Mouse (Mus musculus): ENCODE results near the gene Samd3. TPM values are rescaled to one million over a fixed set of nuclear protein-coding genes. Genes with fewer than 3 reads are reported as not detected.

Gene Samd3
- polyA plus RNA-seq, 1 experiment from 2014 or later, result not detected

GRCm38 (mm10) chr10:26303485-26303884, 74.0 kb downstream of the Samd3 start:
- no peak for ATAC-seq (ENCODE audit: insufficient read depth)

GRCm38 (mm10) chr10:26314327-26314726, 84.8 kb downstream of the Samd3 start:
- Histone ChIP-seq H3K4me2 (no peak overlapping the region), H3K9ac (no peak overlapping the region), H3K27me3 (no peaks in the 10 kb centered on the region), H3K4me3 (replicated peaks) (no peak overlapping the region), H3K27ac (replicated peaks) (no peak overlapping the region), H3K4me1 (replicated peaks) (no peaks in the 10 kb centered on the region), H3K9me3 (replicated peaks) (no peaks in the 10 kb centered on the region), H3K36me3 (replicated peaks) (no peaks in the 10 kb centered on the region)
- WGBS (ENCODE audit: insufficient replicate concordance), result 80% methylated on average over 15 of the region's 15 CpGs
- ATAC-seq (ENCODE audit: insufficient read depth), result no peak

More at GRCm38 (mm10) chr10:26303485-26303884, 74.0 kb downstream of the Samd3 start:
- no peaks in the 10 kb centered on the region for H3K36me3 ChIP-seq (replicated peaks)
- no peak overlapping the region for H3K27ac ChIP-seq (replicated peaks)
- H3K27me3 ChIP-seq, result no peaks in the 10 kb centered on the region
- WGBS (ENCODE audit: insufficient replicate concordance), result 83% methylated on average over 6 of the region's 6 CpGs
- H3K4me3 ChIP-seq (replicated peaks), result no peak overlapping the region
- no peaks in the 10 kb centered on the region for H3K9me3 ChIP-seq (replicated peaks)
- no peak overlapping the region for H3K4me2 ChIP-seq
- no peak overlapping the region for H3K9ac ChIP-seq
- H3K4me1 ChIP-seq (replicated peaks), result no peaks in the 10 kb centered on the region

DNA sequence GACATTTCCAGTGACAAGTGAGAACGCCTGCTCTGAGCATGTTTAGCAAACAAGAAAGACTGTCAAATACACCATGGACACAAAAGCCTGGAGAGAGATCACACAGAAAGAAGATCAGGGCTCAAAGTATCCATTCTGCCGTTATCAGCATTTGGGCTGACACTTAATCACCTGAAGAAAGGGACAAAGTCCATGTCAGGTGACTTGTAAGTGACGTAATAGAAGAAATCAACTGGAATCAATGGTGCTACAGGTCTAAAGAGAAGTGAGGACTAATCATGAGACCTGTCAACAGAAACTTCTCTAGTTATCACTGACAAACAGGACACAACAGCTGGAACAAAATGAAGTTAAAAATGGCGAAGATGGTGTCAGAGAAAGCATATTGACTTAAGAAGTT, 91.2 kb downstream of the Samd3 start:
- Histone ChIP-seq H3K27ac (replicated peaks) (no peak overlapping the region), H3K4me1 (replicated peaks) (no peaks in the 10 kb centered on the region), H3K9ac (no peak overlapping the region), H3K4me3 (replicated peaks) (no peak overlapping the region), H3K4me2 (no peak overlapping the region), H3K36me3 (replicated peaks) (no peaks in the 10 kb centered on the region), H3K9me3 (replicated peaks) (no peaks in the 10 kb centered on the region), H3K27me3 (no peaks in the 10 kb centered on the region)
- ATAC-seq (ENCODE audit: insufficient read depth), result no peak
- 50% methylated on average over 4 of the region's 4 CpGs for WGBS (ENCODE audit: insufficient replicate concordance)

Other genes with a start within 250 kb of the Samd3 start
- gene Gm9767, start 151.5 kb upstream of the Samd3 start, polyA plus RNA-seq (2015; fragmentation: Nextera tagmentation; extraction: Ambion mirVana), result not detected in 2 replicates
- gene Tmem200a, start 150.7 kb upstream of the Samd3 start, polyA plus RNA-seq (2015; fragmentation: Nextera tagmentation; extraction: Ambion mirVana), result 0.13 and 0.60 TPM in 2 replicates
- gene L3mbtl3, start 146.3 kb downstream of the Samd3 start, polyA plus RNA-seq (2015; fragmentation: Nextera tagmentation; extraction: Ambion mirVana), result 1.5 TPM in 2 replicates